Mouse (Mus musculus) heart, embryonic 10.5 days (tissue): ENCODE results near the gene Hsf4. TPM values are rescaled to one million over a fixed set of nuclear protein-coding genes. Genes with fewer than 3 reads are reported as not detected.
"Not testable (repeated sequence)": the region's sequence is repeated elsewhere in the genome, so short reads cannot be mapped to it uniquely, and the experiment has no call there.

Source experiments
- DNase-seq: peaks from one replicate; pipeline ENCODE4 v3.0.0-alpha.2; 2017; ENCODE audit warnings: low spot score
- H3K27ac ChIP-seq: fragments of 300-500 bp; sonication (generic); 2 replicates; pipeline ENCODE4 v1.5.1; 2016; ENCODE audit warnings: mild to moderate bottlenecking
- H3K27me3 ChIP-seq: fragments of 300-500 bp; sonication (generic); 2 replicates; pipeline ENCODE4 v1.6.1; 2016; ENCODE audit warnings: mild to moderate bottlenecking; ENCODE audit not compliant: poor library complexity, insufficient read depth, severe bottlenecking
- H3K36me3 ChIP-seq: fragments of 300-500 bp; sonication (generic); 2 replicates; pipeline ENCODE4 v1.6.1; 2016; ENCODE audit warnings: mild to moderate bottlenecking, moderate library complexity
- H3K4me1 ChIP-seq: fragments of 300-500 bp; sonication (generic); 2 replicates; pipeline ENCODE4 v1.6.1; 2016; ENCODE audit warnings: mild to moderate bottlenecking
- H3K4me3 ChIP-seq: fragments of 300-500 bp; sonication (generic); 2 replicates; pipeline ENCODE4 v1.5.1; 2016; ENCODE audit warnings: mild to moderate bottlenecking, moderate library complexity
- H3K9me3 ChIP-seq: fragments of 300-500 bp; sonication (generic); 2 replicates; pipeline ENCODE4 v1.6.1; 2016; ENCODE audit warnings: mild to moderate bottlenecking, moderate library complexity
- WGBS: fragments of 180-500 bp; shearing (Covaris S2); methylation state at CpG from one replicate; pipeline ENCODE4 v1.1.7; 2016; 5-methylcytosine and 5-hydroxymethylcytosine counted together
- polyA plus RNA-seq: library from polyadenylated mRNA; unstranded; fragments of >200 nt; fragmentation: Nextera tagmentation; extraction: Ambion mirVana; gene quantifications from 2 replicates; pipeline ENCODE4 v1.2.1, GENCODE M21; 2016

Hsf4 gene
- polyA plus RNA-seq, 1 experiment from 2014 or later: 0.16 TPM

GRCm38 (mm10) chr8:105278911-105279334 lies 9.3 kb downstream of the Hsf4 start:
- 3% methylated on average over 28 of the region's 28 CpGs for WGBS
- peaks cover 33% of the 10 kb centered on the region for H3K4me1 ChIP-seq
- H3K9me3 ChIP-seq: no peaks in the 10 kb centered on the region
- no peak for DNase-seq
- peak overlapping the region; percentile 49 for H3K4me3 ChIP-seq
- H3K27me3 ChIP-seq: peaks cover 100% of the 10 kb centered on the region
- H3K36me3 ChIP-seq: peaks cover 7% of the 10 kb centered on the region; the same call in 1 of the 2 replicates
- H3K27ac ChIP-seq: no peak overlapping the region

GRCm38 (mm10) chr8:105280567-105280966 lies 11.0 kb downstream of the Hsf4 start:
- no peak overlapping the region for H3K4me3 ChIP-seq
- H3K27ac ChIP-seq: no peak overlapping the region
- H3K4me1 ChIP-seq: peaks cover 29% of the 10 kb centered on the region
- peaks cover 18% of the 10 kb centered on the region; the same call in 1 of the 2 replicates for H3K36me3 ChIP-seq
- 74% methylated on average over 3 of the region's 3 CpGs for WGBS
- DNase-seq: no peak
- no peaks in the 10 kb centered on the region for H3K9me3 ChIP-seq
- peaks cover 98% of the 10 kb centered on the region for H3K27me3 ChIP-seq

GRCm38 (mm10) chr8:105281821-105282220 lies 12.2 kb downstream of the Hsf4 start:
- H3K27ac ChIP-seq: no peak overlapping the region
- 88% methylated on average over 12 of the region's 12 CpGs for WGBS
- H3K36me3 ChIP-seq: peaks cover 18% of the 10 kb centered on the region; the same call in 1 of the 2 replicates
- H3K4me1 ChIP-seq: peaks cover 16% of the 10 kb centered on the region
- no peaks in the 10 kb centered on the region for H3K9me3 ChIP-seq
- no peak overlapping the region for H3K4me3 ChIP-seq
- H3K27me3 ChIP-seq: peaks cover 97% of the 10 kb centered on the region
- no peak for DNase-seq

- Histone ChIP-seq H3K4me3 (no peak overlapping the region), H3K36me3 (peaks cover 18% of the 10 kb centered on the region; the same call in 1 of the 2 replicates), H3K9me3 (no peaks in the 10 kb centered on the region), H3K27me3 (peaks cover 94% of the 10 kb centered on the region), H3K27ac (no peak overlapping the region), H3K4me1 (peaks cover 14% of the 10 kb centered on the region)
- 59% methylated on average over 4 of the region's 4 CpGs for WGBS
- no peak for DNase-seq
Measured at GRCm38 (mm10) chr8:105282239-105282638, 12.6 kb downstream of the Hsf4 start.

GRCm38 (mm10) chr8:105283074-105283473 lies 13.5 kb downstream of the Hsf4 start:
- H3K36me3 ChIP-seq: peaks cover 18% of the 10 kb centered on the region; the same call in 1 of the 2 replicates
- H3K27ac ChIP-seq: no peak overlapping the region
- no peaks in the 10 kb centered on the region for H3K9me3 ChIP-seq
- no peak overlapping the region for H3K4me3 ChIP-seq
- WGBS: 20% methylated on average over 23 of the region's 23 CpGs
- peaks cover 14% of the 10 kb centered on the region for H3K4me1 ChIP-seq
- no peak for DNase-seq
- peaks cover 85% of the 10 kb centered on the region for H3K27me3 ChIP-seq

- H3K4me3 ChIP-seq: no peak overlapping the region
- peaks cover 14% of the 10 kb centered on the region; the same call in 1 of the 2 replicates for H3K36me3 ChIP-seq
- H3K27ac ChIP-seq: no peak overlapping the region
- no peaks in the 10 kb centered on the region for H3K9me3 ChIP-seq
- DNase-seq: no peak
- peaks cover 71% of the 10 kb centered on the region for H3K27me3 ChIP-seq
- H3K4me1 ChIP-seq: peaks cover 25% of the 10 kb centered on the region
- WGBS: 46% methylated on average over 12 of the region's 12 CpGs
Measured at GRCm38 (mm10) chr8:105285514-105285913, 15.9 kb downstream of the Hsf4 start.

- WGBS: 90% methylated on average over 4 of the region's 4 CpGs
- H3K27me3 ChIP-seq: peaks cover 61% of the 10 kb centered on the region
Measured at GRCm38 (mm10) chr8:105286907-105287306, 17.3 kb downstream of the Hsf4 start.

GRCm38 (mm10) chr8:105288231-105288630 lies 18.6 kb downstream of the Hsf4 start:
- H3K4me3 ChIP-seq: no peak overlapping the region; the same call in 1 of the 2 replicates
- WGBS: 93% methylated on average over 5 of the region's 5 CpGs
- H3K36me3 ChIP-seq: peaks cover 11% of the 10 kb centered on the region; the same call in 1 of the 2 replicates
- H3K4me1 ChIP-seq: peaks cover 27% of the 10 kb centered on the region
- peaks cover 55% of the 10 kb centered on the region for H3K27me3 ChIP-seq
- H3K9me3 ChIP-seq: no peaks in the 10 kb centered on the region
- no peak for DNase-seq
- H3K27ac ChIP-seq: no peak overlapping the region

More at GRCm38 (mm10) chr8:105286907-105287306, 17.3 kb downstream of the Hsf4 start:
- DNase-seq: no peak
- H3K36me3 ChIP-seq: peaks cover 11% of the 10 kb centered on the region; the same call in 1 of the 2 replicates
- no peak overlapping the region for H3K4me3 ChIP-seq
- H3K27ac ChIP-seq: no peak overlapping the region
- peaks cover 29% of the 10 kb centered on the region for H3K4me1 ChIP-seq
- H3K9me3 ChIP-seq: no peaks in the 10 kb centered on the region

- under 1% methylated on average over 53 of the region's 53 CpGs for WGBS
- Histone ChIP-seq H3K27me3 (peaks cover 52% of the 10 kb centered on the region), H3K4me1 (peaks cover 28% of the 10 kb centered on the region), H3K9me3 (no peaks in the 10 kb centered on the region), H3K36me3 (peaks cover 11% of the 10 kb centered on the region; the same call in 1 of the 2 replicates), H3K27ac (peak overlapping the region; percentile 89), H3K4me3 (peak overlapping the region; percentile 66)
- peak; percentile 97 for DNase-seq
Measured at GRCm38 (mm10) chr8:105288958-105289732, 19.5 kb downstream of the Hsf4 start.

GRCm38 (mm10) chr8:105289805-105290460 lies 20.3 kb downstream of the Hsf4 start, which contains the start of gene 4931428F04Rik:
Gene 4931428F04Rik, minus strand, starts transcription at chr8:105289864.
- Histone ChIP-seq H3K9me3 (no peaks in the 10 kb centered on the region), H3K4me1 (peaks cover 31% of the 10 kb centered on the region), H3K27ac (peak within 1 kb of the TSS; percentile 89), H3K4me3 (peak within 1 kb of the TSS; percentile 66), H3K27me3 (peaks cover 51% of the 10 kb centered on the region), H3K36me3 (peaks cover 6% of the 10 kb centered on the region; the same call in 1 of the 2 replicates)
- no peak for DNase-seq
- 5% methylated on average over 43 of the region's 43 CpGs for WGBS

- H3K27me3 ChIP-seq: peaks cover 51% of the 10 kb centered on the region
- peak; percentile 93 for DNase-seq
- H3K36me3 ChIP-seq: no peaks in the 10 kb centered on the region
- H3K4me1 ChIP-seq: peaks cover 37% of the 10 kb centered on the region
- no peak overlapping the region for H3K27ac ChIP-seq
- H3K9me3 ChIP-seq: no peaks in the 10 kb centered on the region
- 8% methylated on average over 31 of the region's 31 CpGs for WGBS
- H3K4me3 ChIP-seq: peak overlapping the region; percentile 66
Measured at GRCm38 (mm10) chr8:105290554-105291314, 21.1 kb downstream of the Hsf4 start.

GRCm38 (mm10) chr8:105291364-105291763 lies 21.8 kb downstream of the Hsf4 start:
- not testable (repeated sequence) for H3K36me3 ChIP-seq, H3K27ac ChIP-seq, H3K9me3 ChIP-seq, H3K4me3 ChIP-seq, DNase-seq
- 77% methylated on average over 8 of the region's 8 CpGs for whole genome bisulfite sequencing
- H3K4me1 ChIP-seq: peaks cover 40% of the 10 kb centered on the region
- peaks cover 50% of the 10 kb centered on the region for H3K27me3 ChIP-seq
